Mouse (Mus musculus): ENCODE measurements around the gene Mfsd5.

Mfsd5 gene

GRCm38 (mm10) chr15:102248131-102248811 is 31.0 kb upstream of the Mfsd5 start:
- DNase-seq (ENCODE audit: low spot score in 2 of 2): no peak

- DNase-seq (ENCODE audit: low spot score in 2 of 2): no peak
These were observed 30.5 kb upstream of the Mfsd5 start for GRCm38 (mm10) chr15:102248812-102249191.

DNA sequence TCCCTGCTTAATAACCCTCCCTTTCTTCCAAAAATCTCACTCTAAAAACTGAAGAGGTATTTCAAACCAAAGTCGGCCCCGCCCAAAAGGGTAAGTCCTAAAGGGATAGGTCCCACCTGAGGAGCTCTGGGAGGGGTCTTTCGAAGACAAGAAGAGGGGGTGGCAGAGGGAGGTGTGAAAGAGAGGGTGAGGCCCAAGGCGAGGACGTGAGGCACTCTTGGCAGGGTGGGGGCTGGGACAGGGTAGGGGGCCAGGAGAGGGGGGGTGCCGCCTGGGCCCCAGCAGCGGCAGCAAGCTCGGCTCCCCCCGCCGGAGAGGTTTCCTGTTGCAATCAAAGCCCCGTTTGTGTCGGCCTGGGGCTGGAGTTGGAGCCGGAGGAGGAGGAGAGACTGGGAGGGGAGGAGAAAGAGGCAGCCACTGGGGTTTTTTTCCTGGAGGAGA is 30.0 kb upstream of the Mfsd5 start:
- DNase-seq (ENCODE audit: low spot score in 2 of 2): no peak

GRCm38 (mm10) chr15:102249967-102250366 is 29.3 kb upstream of the Mfsd5 start:
- DNase-seq (ENCODE audit: low spot score in 2 of 2): no peak

GRCm38 (mm10) chr15:102250521-102250920 is 28.7 kb upstream of the Mfsd5 start:
- DNase-seq (ENCODE audit: low spot score in 2 of 2): no peak

- no peak for DNase-seq (ENCODE audit: low spot score in 2 of 2)
These were observed 23.6 kb upstream of the Mfsd5 start for GRCm38 (mm10) chr15:102255547-102256255.

GRCm38 (mm10) chr15:102256431-102257201 is 22.6 kb upstream of the Mfsd5 start:
- no peak for DNase-seq (ENCODE audit: low spot score in 2 of 2)

GRCm38 (mm10) chr15:102257202-102258075 is 21.8 kb upstream of the Mfsd5 start, which contains the start of gene Rarg:
Gene Rarg, minus strand, starts transcription at chr15:102257517.
- peak in 1 of 2 experiments; percentile 26 for DNase-seq (ENCODE audit: low spot score in 2 of 2)

DNA sequence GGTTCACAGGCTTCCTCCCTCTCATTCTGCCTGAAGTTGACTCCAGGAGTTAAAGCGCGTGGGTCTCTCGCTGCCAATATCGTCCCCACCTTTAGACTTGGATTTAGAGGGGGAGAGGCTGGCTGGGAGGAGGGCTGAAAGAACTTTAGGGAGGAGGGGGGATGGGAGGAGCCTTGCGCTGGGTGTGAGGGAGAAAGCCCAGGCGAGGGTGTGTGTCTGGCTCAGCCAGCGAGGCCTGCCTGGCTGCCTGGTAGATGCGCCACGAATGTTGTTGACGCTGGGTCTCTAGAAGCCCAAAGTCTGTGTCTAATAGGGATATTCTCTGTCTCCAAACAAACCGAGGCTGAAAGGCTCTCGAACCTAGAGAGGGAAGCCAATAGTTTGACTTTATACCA is 21.2 kb upstream of the Mfsd5 start:
- DNase-seq (ENCODE audit: low spot score in 2 of 2): peak in 1 of 2 experiments; percentile 52

GRCm38 (mm10) chr15:102258581-102259253 is 20.5 kb upstream of the Mfsd5 start:
- no peak for DNase-seq (ENCODE audit: low spot score in 2 of 2)

DNA sequence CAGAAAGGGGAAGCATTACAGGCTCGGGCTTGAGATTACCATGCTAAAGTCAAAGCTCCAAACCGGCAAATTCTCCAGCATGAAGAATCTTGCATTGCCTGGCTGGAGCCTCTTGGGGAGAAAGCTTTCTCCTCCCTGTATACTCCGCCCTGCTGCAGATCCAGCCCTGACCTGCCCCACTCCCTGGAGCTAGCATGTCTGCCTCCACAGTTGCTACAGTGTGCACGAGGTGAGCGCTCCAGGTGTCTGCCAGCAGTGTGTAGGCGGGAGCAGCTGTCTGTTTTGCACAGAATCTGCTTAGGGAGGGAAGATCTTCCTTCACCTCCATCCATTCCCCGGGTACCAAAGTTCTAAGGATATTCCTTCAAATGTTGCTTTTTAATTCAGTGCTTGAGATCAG is 16.7 kb upstream of the Mfsd5 start:
- DNase-seq (ENCODE audit: low spot score in 2 of 2): peak; percentile 70 to 74

- no peak for DNase-seq (ENCODE audit: low spot score in 2 of 2)
These were observed 16.2 kb upstream of the Mfsd5 start for GRCm38 (mm10) chr15:102263037-102263436.

GRCm38 (mm10) chr15:102265548-102265947 is 13.7 kb upstream of the Mfsd5 start:
- no peak for DNase-seq (ENCODE audit: low spot score in 2 of 2)

GRCm38 (mm10) chr15:102270274-102270960 is 8.8 kb upstream of the Mfsd5 start, which contains the start of gene Gm9918:
Gene Gm9918, plus strand, starts transcription at chr15:102270563.
- DNase-seq (ENCODE audit: low spot score in 2 of 2): no peak

DNA sequence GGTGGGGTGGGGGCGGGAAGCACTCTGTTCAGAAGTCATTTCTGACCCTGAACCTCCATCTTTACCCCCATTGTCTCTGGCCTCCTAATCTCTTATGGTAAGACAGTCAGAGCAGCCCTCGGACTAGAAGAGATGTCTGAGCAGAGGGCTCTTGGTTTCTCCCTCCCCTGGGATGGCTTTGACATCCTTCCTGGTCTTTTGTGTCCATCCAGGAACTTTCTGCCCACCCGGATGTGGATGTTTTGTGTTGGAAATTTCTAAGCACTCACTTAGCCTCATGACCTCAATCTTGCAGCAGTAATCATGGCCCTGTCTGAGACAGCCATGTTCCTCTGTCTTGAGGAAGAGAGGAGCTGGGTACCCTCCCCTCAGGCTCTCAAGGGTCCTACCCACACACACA is 7.8 kb upstream of the Mfsd5 start:
- no peak for DNase-seq (ENCODE audit: low spot score in 2 of 2)

DNA sequence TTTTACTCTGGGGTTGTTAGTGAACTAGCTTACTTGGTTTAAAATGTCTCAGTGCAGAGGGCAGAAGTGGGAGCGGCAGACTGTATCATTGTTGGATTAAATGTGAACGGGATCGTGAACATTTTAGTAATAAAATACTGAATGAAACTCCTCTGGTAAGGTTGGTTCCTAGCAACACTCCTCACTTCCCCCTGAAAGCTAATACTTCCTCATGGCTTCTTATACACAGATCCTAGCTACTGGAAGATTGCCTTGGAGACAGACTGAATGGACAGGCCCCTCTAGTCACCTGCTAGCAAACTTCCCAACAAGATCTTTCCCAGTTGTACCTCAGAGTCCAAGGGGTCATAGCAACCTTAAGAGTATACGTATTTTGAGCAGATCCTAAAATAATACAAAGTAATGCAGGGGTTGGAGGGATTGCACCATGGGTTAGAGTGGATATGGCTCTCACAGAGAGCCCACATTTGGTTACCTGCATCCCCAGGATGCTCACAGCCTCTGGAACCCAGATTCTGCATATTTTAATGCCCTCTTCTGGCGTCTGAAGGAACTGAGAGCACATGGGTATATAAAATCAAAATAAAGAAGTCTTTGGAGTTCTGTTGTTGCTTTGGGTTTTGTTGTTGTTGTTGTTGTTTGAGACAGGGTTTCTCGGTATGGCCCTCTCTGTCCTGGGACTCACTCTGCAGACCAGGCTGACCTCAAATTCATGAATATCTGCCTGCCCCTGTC is 5.1 kb upstream of the Mfsd5 start:
- no peak for DNase-seq (ENCODE audit: low spot score in 2 of 2)

- DNase-seq (ENCODE audit: low spot score in 2 of 2): no peak
These were observed 545 bp upstream of the Mfsd5 start for GRCm38 (mm10) chr15:102278726-102279091.

GRCm38 (mm10) chr15:102279783-102280520 is 698 bp downstream of the Mfsd5 start:
- DNase-seq (ENCODE audit: low spot score in 2 of 2): no peak

DNA sequence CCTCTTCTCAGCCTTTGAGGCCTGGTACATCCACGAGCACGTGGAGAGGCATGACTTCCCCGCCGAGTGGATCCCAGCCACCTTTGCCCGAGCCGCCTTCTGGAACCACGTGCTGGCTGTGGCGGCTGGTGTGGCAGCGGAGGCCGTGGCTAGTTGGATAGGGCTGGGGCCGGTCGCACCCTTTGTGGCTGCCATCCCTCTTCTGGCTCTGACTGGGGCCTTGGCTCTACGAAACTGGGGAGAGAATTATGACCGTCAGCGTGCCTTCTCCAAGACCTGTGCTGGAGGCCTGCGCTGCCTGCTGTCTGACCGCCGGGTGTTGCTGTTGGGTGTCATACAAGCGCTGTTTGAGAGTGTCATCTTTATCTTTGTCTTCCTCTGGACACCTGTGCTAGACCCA is 1.4 kb downstream of the Mfsd5 start:
- DNase-seq (ENCODE audit: low spot score in 2 of 2): no peak
